Mouse (Mus musculus): ENCODE results near the gene Sgms1. TPM values are rescaled to one million over a fixed set of nuclear protein-coding genes. Genes with fewer than 3 reads are reported as not detected.

The Sgms1 gene
- polyA plus RNA-seq, 1 experiment from 2014 or later: 17.4 TPM

DNA sequence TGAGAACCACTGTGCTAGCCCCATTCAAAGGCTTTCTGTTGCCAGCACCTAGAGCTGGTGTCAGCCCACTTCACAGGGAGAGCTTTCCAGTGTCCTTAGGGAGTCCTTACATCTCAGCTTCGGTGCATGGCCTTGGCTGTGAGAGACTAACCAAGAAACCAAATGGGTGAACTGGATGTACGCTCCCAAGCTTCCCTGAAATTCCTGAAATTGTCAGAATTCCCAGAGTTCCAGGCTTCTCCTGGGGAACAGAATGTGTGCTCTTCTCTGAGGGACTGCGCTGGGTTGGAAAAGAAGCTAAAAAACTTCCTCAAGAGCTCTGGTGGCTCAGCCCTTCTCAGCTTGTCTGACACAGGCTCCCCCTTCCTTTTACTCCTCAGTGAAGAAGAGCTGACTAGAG is 137.1 kb downstream of the Sgms1 start:
- no peak overlapping the region for H3K27ac ChIP-seq (ENCODE audit: low read depth, low read length)
- ATAC-seq (ENCODE audit: low FRiP score) (no peak), DNase-seq (ENCODE audit: low spot score) (no peak)
- no peaks in the 10 kb centered on the region for H3K36me3 ChIP-seq (ENCODE audit: control insufficient read depth, insufficient read depth, low read length)
- WGBS: 66% methylated on average over 3 of the region's 3 CpGs
- H3K4me2 ChIP-seq (replicated peaks; ENCODE audit: low read depth, low read length): no peak overlapping the region
- H3K9me3 ChIP-seq (ENCODE audit: control insufficient read depth, low read length): no peaks in the 10 kb centered on the region
- H3K9ac ChIP-seq (ENCODE audit: low read depth, low read length): no peak overlapping the region
- H3K4me3 ChIP-seq (ENCODE audit: low read depth, low read length): no peak overlapping the region
- no peaks in the 10 kb centered on the region for H3K27me3 ChIP-seq (ENCODE audit: control insufficient read depth, insufficient read depth, low read length)
- H3K4me1 ChIP-seq (replicated peaks; ENCODE audit: control insufficient read depth, insufficient read depth, low read length): no peaks in the 10 kb centered on the region

DNA sequence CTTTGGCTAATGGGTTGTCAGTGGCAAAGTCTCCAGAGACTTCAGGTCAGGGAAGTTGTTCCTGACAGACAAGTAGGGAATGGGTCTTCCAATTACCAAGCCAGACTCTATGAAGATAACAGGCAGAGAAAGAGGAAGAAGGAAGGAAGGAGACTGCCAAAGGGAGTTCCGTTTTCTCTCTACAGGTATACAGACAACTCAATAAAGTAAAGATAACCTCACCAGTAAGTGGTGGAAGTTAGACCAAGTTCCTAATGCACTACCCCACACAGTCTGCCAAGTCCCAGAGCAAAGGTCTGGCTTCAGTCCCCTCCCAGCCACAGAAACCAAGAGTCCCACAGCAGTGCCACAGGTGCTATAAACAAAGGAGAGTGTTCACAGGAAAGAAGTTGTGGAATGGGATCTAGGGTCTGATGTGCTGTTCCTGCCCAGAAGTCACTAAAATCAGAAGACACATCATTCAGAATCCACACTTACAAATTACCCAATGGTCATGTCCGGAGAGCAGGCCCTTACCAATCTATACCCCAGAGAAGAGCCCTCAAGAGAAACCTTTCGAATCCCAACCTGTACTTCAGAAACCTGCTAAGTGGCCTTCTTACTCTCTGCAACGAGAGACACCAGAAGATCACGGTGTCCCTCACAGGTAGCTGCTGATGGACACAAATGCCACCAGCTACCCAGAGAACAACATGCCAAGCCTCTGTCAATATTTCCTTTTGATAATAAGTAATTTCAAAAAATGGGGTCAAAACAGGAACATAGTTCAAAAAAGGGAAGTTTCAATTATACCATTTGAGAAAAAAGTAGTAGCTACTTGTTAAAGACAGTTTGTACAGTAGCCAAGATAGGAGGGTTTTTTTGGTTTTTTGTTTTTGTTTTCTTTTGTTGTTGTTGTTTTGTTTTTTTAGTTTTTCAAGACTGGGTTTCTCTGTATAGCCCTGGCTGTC is 140.1 kb downstream of the Sgms1 start:
- H3K4me3 ChIP-seq (ENCODE audit: low read depth, low read length): no peak overlapping the region
- 91% methylated on average over 5 of the region's 5 CpGs for WGBS
- no peak overlapping the region for H3K9ac ChIP-seq (ENCODE audit: low read depth, low read length)
- no peaks in the 10 kb centered on the region for H3K36me3 ChIP-seq (ENCODE audit: control insufficient read depth, insufficient read depth, low read length)
- no peak for DNase-seq (ENCODE audit: low spot score)
- no peak overlapping the region for H3K27ac ChIP-seq (ENCODE audit: low read depth, low read length)
- no peaks in the 10 kb centered on the region for H3K27me3 ChIP-seq (ENCODE audit: control insufficient read depth, insufficient read depth, low read length)
- ATAC-seq (ENCODE audit: low FRiP score): no peak
- H3K9me3 ChIP-seq (ENCODE audit: control insufficient read depth, low read length): no peaks in the 10 kb centered on the region
- no peak overlapping the region for H3K4me2 ChIP-seq (replicated peaks; ENCODE audit: low read depth, low read length)
- no peaks in the 10 kb centered on the region for H3K4me1 ChIP-seq (replicated peaks; ENCODE audit: control insufficient read depth, insufficient read depth, low read length)

DNA sequence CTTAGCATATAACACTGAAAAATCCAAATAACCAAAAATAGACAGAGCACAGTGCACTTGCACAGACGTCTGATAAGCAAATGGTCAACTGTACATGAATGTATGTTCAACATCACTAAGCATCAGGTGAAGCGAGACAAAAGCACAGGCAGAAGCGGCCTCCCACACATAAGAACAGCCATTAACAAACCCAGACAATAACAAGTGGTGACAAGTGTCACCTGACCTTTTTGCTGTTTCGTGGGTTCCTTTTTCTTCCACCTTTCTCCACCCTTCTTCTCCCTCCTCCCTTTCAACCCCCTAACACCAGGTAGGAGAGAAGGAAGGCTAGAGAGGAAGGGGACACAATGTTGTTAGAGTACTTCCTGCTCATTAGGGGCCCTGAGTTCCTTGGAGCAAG is 144.6 kb downstream of the Sgms1 start:
- ATAC-seq (ENCODE audit: low FRiP score) (no peak), DNase-seq (ENCODE audit: low spot score) (no peak)
- Histone ChIP-seq H3K4me2 (replicated peaks; ENCODE audit: low read depth, low read length) (no peak overlapping the region), H3K9me3 (ENCODE audit: control insufficient read depth, low read length) (no peaks in the 10 kb centered on the region), H3K27me3 (ENCODE audit: control insufficient read depth, insufficient read depth, low read length) (no peaks in the 10 kb centered on the region), H3K4me1 (replicated peaks; ENCODE audit: control insufficient read depth, insufficient read depth, low read length) (no peaks in the 10 kb centered on the region), H3K36me3 (ENCODE audit: control insufficient read depth, insufficient read depth, low read length) (no peaks in the 10 kb centered on the region), H3K9ac (ENCODE audit: low read depth, low read length) (no peak overlapping the region), H3K27ac (ENCODE audit: low read depth, low read length) (no peak overlapping the region), H3K4me3 (ENCODE audit: low read depth, low read length) (no peak overlapping the region)
- 86% methylated on average over 4 of the region's 4 CpGs for WGBS

DNA sequence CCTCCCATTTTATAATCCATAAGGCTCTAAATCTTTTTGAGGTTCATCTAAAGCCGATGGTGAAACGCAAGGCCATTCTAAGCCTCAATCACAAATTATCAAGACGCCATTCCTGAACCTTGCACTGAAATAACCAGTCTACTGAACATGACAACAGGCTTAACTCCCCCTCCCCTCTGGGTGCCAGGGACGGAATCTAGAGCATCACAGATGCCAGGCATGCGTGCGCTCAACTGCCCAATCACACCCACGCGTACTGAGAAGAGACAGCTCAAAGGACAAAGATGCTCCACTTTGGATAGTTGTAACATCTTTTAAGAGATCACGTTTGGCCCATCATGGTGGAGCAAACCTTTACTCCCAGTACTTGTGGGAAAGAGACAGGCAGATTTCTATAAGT is 146.3 kb downstream of the Sgms1 start:
- WGBS: 92% methylated on average over 9 of the region's 9 CpGs
- no peak overlapping the region for H3K9ac ChIP-seq (ENCODE audit: low read depth, low read length)
- DNase-seq (ENCODE audit: low spot score): no peak
- H3K9me3 ChIP-seq (ENCODE audit: control insufficient read depth, low read length): no peaks in the 10 kb centered on the region
- no peak overlapping the region for H3K4me2 ChIP-seq (replicated peaks; ENCODE audit: low read depth, low read length)
- H3K4me1 ChIP-seq (replicated peaks; ENCODE audit: control insufficient read depth, insufficient read depth, low read length): no peaks in the 10 kb centered on the region
- no peak overlapping the region for H3K27ac ChIP-seq (ENCODE audit: low read depth, low read length)
- no peak for ATAC-seq (ENCODE audit: low FRiP score)
- H3K36me3 ChIP-seq (ENCODE audit: control insufficient read depth, insufficient read depth, low read length): no peaks in the 10 kb centered on the region
- H3K27me3 ChIP-seq (ENCODE audit: control insufficient read depth, insufficient read depth, low read length): no peaks in the 10 kb centered on the region
- no peak overlapping the region for H3K4me3 ChIP-seq (ENCODE audit: low read depth, low read length)

DNA sequence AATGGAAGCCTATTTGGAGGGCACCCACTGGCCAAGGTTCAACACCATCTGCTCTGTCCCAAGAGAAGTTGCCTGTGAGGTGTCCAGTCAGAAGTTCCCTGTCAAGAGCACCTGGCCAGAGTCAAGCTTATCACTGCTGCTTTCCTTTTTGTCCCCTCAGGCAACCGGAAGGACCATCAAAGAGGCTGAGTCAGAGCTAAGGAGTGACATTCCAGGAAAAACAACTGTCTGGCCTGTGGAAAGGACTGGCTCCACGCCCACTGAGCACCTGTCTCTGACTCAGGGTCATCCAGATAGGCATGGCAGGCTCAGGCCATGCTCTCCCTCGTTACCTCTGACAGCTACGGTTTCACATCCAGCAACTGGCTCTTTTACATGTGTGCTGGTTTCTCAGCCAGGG is 147.4 kb downstream of the Sgms1 start:
- DNase-seq (ENCODE audit: low spot score) (no peak), ATAC-seq (ENCODE audit: low FRiP score) (no peak)
- Histone ChIP-seq H3K9me3 (ENCODE audit: control insufficient read depth, low read length) (no peaks in the 10 kb centered on the region), H3K4me3 (ENCODE audit: low read depth, low read length) (no peak overlapping the region), H3K4me2 (replicated peaks; ENCODE audit: low read depth, low read length) (no peak overlapping the region), H3K27ac (ENCODE audit: low read depth, low read length) (no peak overlapping the region), H3K9ac (ENCODE audit: low read depth, low read length) (no peak overlapping the region), H3K36me3 (ENCODE audit: control insufficient read depth, insufficient read depth, low read length) (no peaks in the 10 kb centered on the region), H3K27me3 (ENCODE audit: control insufficient read depth, insufficient read depth, low read length) (no peaks in the 10 kb centered on the region), H3K4me1 (replicated peaks; ENCODE audit: control insufficient read depth, insufficient read depth, low read length) (no peaks in the 10 kb centered on the region)
- 81% methylated on average over 4 of the region's 4 CpGs for WGBS

DNA sequence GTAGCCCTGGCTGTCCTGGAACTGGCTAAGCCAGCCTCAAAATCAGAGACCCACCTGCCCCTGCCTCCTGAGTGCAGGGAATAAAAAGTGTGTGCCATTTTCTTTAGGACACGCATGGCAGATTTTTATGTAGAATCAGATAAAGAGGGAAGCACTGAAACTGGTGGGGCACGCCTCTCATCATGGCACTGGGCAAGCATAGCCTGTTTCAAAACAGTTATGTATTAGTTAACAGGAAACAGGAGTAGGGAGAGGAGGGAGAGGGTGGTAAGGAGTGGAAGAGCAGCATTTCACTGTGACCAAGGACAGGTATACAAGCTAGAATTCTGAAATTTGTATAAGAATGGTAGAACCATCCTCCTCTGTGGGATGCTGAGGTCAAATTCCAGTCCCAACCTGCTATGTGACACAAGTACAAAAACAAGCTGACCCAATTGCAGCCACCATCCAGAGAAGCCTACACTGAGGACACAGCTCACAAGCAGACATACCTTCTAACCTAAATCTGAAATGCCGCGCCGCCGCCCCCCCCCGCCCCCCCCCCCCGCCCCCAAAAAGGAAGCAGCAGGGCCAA is 149.0 kb downstream of the Sgms1 start:
- WGBS: 72% methylated on average over 8 of the region's 8 CpGs
- no peaks in the 10 kb centered on the region for H3K4me1 ChIP-seq (replicated peaks; ENCODE audit: control insufficient read depth, insufficient read depth, low read length)
- no peak overlapping the region for H3K9ac ChIP-seq (ENCODE audit: low read depth, low read length)
- no peak overlapping the region for H3K4me3 ChIP-seq (ENCODE audit: low read depth, low read length)
- ATAC-seq (ENCODE audit: low FRiP score) (no peak), DNase-seq (ENCODE audit: low spot score) (no peak)
- no peak overlapping the region for H3K4me2 ChIP-seq (replicated peaks; ENCODE audit: low read depth, low read length)
- H3K9me3 ChIP-seq (ENCODE audit: control insufficient read depth, low read length): no peaks in the 10 kb centered on the region
- H3K27me3 ChIP-seq (ENCODE audit: control insufficient read depth, insufficient read depth, low read length): no peaks in the 10 kb centered on the region
- no peaks in the 10 kb centered on the region for H3K36me3 ChIP-seq (ENCODE audit: control insufficient read depth, insufficient read depth, low read length)
- no peak overlapping the region for H3K27ac ChIP-seq (ENCODE audit: low read depth, low read length)

DNA sequence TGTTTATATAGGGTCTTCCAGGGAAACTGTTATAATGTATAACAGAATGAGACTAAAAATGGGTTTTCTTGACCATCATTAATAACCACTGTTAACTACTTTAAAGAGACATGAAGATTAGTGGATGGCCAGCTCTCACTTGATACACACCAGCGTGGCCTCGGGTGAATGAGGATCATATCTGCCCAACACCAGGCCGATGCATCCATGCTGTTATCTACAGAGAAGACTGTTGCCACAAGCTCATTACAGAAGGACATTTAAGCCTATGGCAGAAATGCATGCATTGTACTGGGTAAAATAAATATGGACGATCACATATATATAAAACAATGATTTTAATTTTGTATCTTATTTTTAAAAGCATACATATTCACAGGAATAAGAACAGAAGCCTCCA is 149.6 kb downstream of the Sgms1 start:
- Histone ChIP-seq H3K4me3 (ENCODE audit: low read depth, low read length) (no peak overlapping the region), H3K4me2 (replicated peaks; ENCODE audit: low read depth, low read length) (no peak overlapping the region), H3K36me3 (ENCODE audit: control insufficient read depth, insufficient read depth, low read length) (no peaks in the 10 kb centered on the region), H3K27me3 (ENCODE audit: control insufficient read depth, insufficient read depth, low read length) (no peaks in the 10 kb centered on the region), H3K9me3 (ENCODE audit: control insufficient read depth, low read length) (no peaks in the 10 kb centered on the region), H3K9ac (ENCODE audit: low read depth, low read length) (no peak overlapping the region), H3K27ac (ENCODE audit: low read depth, low read length) (no peak overlapping the region), H3K4me1 (replicated peaks; ENCODE audit: control insufficient read depth, insufficient read depth, low read length) (no peaks in the 10 kb centered on the region)
- DNase-seq (ENCODE audit: low spot score): no peak
- WGBS: 92% methylated on average over 4 of the region's 4 CpGs
- ATAC-seq (ENCODE audit: low FRiP score): no peak

DNA sequence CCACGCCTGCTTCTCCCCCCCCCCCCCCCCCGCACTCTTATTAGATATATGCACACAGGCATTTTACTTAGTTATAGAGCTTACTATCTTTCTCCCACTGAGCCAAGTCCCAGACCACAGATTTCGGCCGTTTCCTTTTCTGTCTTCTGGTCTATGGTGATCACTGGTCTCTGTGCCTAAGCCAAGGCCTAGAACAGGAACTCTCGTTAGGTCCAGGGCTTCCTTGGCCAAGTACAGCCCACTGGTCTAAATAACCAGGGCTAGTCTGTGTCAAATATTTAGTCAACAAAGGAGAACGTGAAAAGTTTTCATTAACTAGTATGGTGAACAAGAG is 150.1 kb downstream of the Sgms1 start:
- Histone ChIP-seq H3K9ac (ENCODE audit: low read depth, low read length) (no peak overlapping the region), H3K4me1 (replicated peaks; ENCODE audit: control insufficient read depth, insufficient read depth, low read length) (no peaks in the 10 kb centered on the region), H3K9me3 (ENCODE audit: control insufficient read depth, low read length) (no peaks in the 10 kb centered on the region), H3K27ac (ENCODE audit: low read depth, low read length) (no peak overlapping the region), H3K4me3 (ENCODE audit: low read depth, low read length) (no peak overlapping the region), H3K36me3 (ENCODE audit: control insufficient read depth, insufficient read depth, low read length) (no peaks in the 10 kb centered on the region), H3K4me2 (replicated peaks; ENCODE audit: low read depth, low read length) (no peak overlapping the region), H3K27me3 (ENCODE audit: control insufficient read depth, insufficient read depth, low read length) (no peaks in the 10 kb centered on the region)
- WGBS: 87% methylated on average over 5 of the region's 6 CpGs
- no peak for ATAC-seq (ENCODE audit: low FRiP score)
- DNase-seq (ENCODE audit: low spot score): no peak

Measured in hindbrain, embryonic 11.5 days (tissue).